In genomic region chr4:127421927-127422450, GRCm38 (mm10) we compare ENCODE assay signal across 24 mouse cellular contexts.
DNase-seq lines count a peak whose midpoint lies in the region; ATAC-seq and TF ChIP-seq lines count a peak whose summit lies in the region.
"Had no signal": no experiment of that assay in that cellular context is flagged by ENCODE, and none has a peak within 500 bp of the region (broad histone marks: within the 10 kb centered on the region; RNA-seq: fewer than 3 reads in every experiment).

No protein-coding gene starts in this region.

- no peak for ATAC-seq in cerebellum, adult (ENCODE audit: insufficient number of reproducible peaks, low FRiP score, low TSS enrichment)
- peak; percentile 59 for ATAC-seq in common myeloid progenitor, adult 5-6 weeks (replicated peaks; ENCODE audit: low read depth, poor library complexity, severe bottlenecking)
- ATAC-seq in midbrain, embryonic 15.5 days (replicated peaks), result no peak
- no peak for ATAC-seq in frontal cortex, adult (ENCODE audit: low TSS enrichment)
- ATAC-seq: activated CD4-positive, CD25-positive, alpha-beta regulatory T cell, adult 4 months; forebrain, embryonic 13.5 days; forebrain, postnatal 0 days; hindbrain, embryonic 16.5 days; inflammation-experienced regulatory T-cells, adult 6 months; intestine, postnatal 0 days; Patski had no signal

- H3K36me3 ChIP-seq in midbrain, embryonic 15.5 days (replicated peaks), result no peaks in the 10 kb centered on the region
- H3K36me3 ChIP-seq: embryonic facial prominence, embryonic 10.5 days; heart, embryonic 15.5 days; hindbrain, embryonic 12.5 days had no signal

- H3K27ac ChIP-seq in cerebellum, adult 2 months (ENCODE audit: insufficient read depth, low read length), result no peak overlapping the region
- H3K27ac ChIP-seq in midbrain, embryonic 15.5 days, result no peak overlapping the region
- H3K27ac ChIP-seq: embryonic facial prominence, embryonic 10.5 days; forebrain, embryonic 13.5 days; heart, embryonic 15.5 days; hindbrain, embryonic 12.5 days had no signal

- peaks cover 29% of the 10 kb centered on the region for H3K4me1 ChIP-seq in cerebellum, adult 2 months (ENCODE audit: control insufficient read depth, insufficient read depth, low read length)
- H3K4me1 ChIP-seq in midbrain, embryonic 15.5 days, result peaks cover 22% of the 10 kb centered on the region

- H3K27me3 ChIP-seq in cerebellum, adult 2 months (ENCODE audit: control insufficient read depth, insufficient read depth, low read length), result no peaks in the 10 kb centered on the region
- H3K27me3 ChIP-seq in midbrain, embryonic 15.5 days (replicated peaks), result no peaks in the 10 kb centered on the region
- H3K27me3 ChIP-seq: CH12.LX; forebrain, embryonic 13.5 days; heart, embryonic 15.5 days; hindbrain, embryonic 12.5 days had no signal

- H3K9me3 ChIP-seq in midbrain, embryonic 15.5 days, result no peaks in the 10 kb centered on the region
- H3K9me3 ChIP-seq: embryonic facial prominence, embryonic 10.5 days; forebrain, embryonic 13.5 days; heart, embryonic 15.5 days; hindbrain, embryonic 12.5 days had no signal

- no peak overlapping the region for H3K9ac ChIP-seq in midbrain, embryonic 15.5 days
- H3K9ac ChIP-seq: forebrain, embryonic 13.5 days; forebrain, postnatal 0 days; heart, embryonic 15.5 days; hindbrain, embryonic 12.5 days had no signal

- no peak overlapping the region for H3K4me2 ChIP-seq in midbrain, embryonic 15.5 days
- H3K4me2 ChIP-seq: forebrain, embryonic 13.5 days; heart, embryonic 11.5 days; heart, embryonic 15.5 days; hindbrain, embryonic 12.5 days had no signal

- 37% methylated on average over 6 of the region's 6 CpGs for WGBS in cerebellum, adult 2 months
- WGBS in midbrain, embryonic 15.5 days, result 81% methylated on average over 6 of the region's 6 CpGs

- TF ChIP-seq CTCF in cerebellum, adult 2 months (IDR thresholded peaks at IDR 0.05; ENCODE audit: borderline replicate concordance, insufficient read depth, low read depth, low read length), result no peak

- no peak overlapping the region for H3K4me3 ChIP-seq in cerebellum, adult 2 months (replicated peaks; ENCODE audit: insufficient read depth, low read depth, low read length)
- no peak overlapping the region for H3K4me3 ChIP-seq in midbrain, embryonic 15.5 days
- H3K4me3 ChIP-seq: embryonic facial prominence, embryonic 10.5 days; forebrain, embryonic 13.5 days; heart, embryonic 15.5 days; hindbrain, embryonic 12.5 days had no signal

- no peak for TF ChIP-seq POLR2A in cerebellum, adult 2 months (IDR thresholded peaks at IDR 0.05; ENCODE audit: borderline replicate concordance, insufficient read depth, low read length)

- peak; percentile 33 for DNase-seq in cerebellum, adult 11-12 months
- peak; percentile 44 to 68 for DNase-seq in cerebellum, adult 2 months
- peak; percentile 87 to 89 for DNase-seq in cerebellum, postnatal 10 days
- no peak for DNase-seq in frontal cortex, postnatal 14 days (ENCODE audit: low spot score in 2 of 2)
- DNase-seq: adrenal gland, postnatal 14 days; forebrain, postnatal 0 days; gastrocnemius, postnatal 36 days; heart, adult 18-20 months; kidney, adult 9 months had no signal

Comparison
In these comparisons a context has a peak if more than half of its experiments do, and no peak if none do; other contexts are left out.
1. DNase-seq: peak in cerebellum, adult 11-12 months (single experiment), cerebellum, adult 2 months (2 of 2) and cerebellum, postnatal 10 days (2 of 2); none in frontal cortex, postnatal 14 days (0 of 2).